Mouse (Mus musculus) liver, embryonic 12.5 days (tissue): ENCODE data around the gene Gpnmb. TPM values are rescaled to one million over a fixed set of nuclear protein-coding genes. Genes with fewer than 3 reads are reported as not detected.
A peak's percentile ranks its signal among the peaks of the same experiment; 100 is the strongest.

Experiments used
- ATAC-seq: fragments of 200-750 bp; cut with Nextera tagmentation; 2 replicates; pipeline ENCODE4 v1.8.0; 2017; ENCODE audit warnings: moderate number of reproducible peaks, mild to moderate bottlenecking, moderate library complexity
- H3K27ac ChIP-seq: fragments of 300-500 bp; sonication (generic); 2 replicates; pipeline ENCODE4 v1.5.1; 2016; ENCODE audit warnings: mild to moderate bottlenecking
- H3K27me3 ChIP-seq: fragments of 300-500 bp; sonication (generic); replicated peaks from 2 replicates; pipeline ENCODE4 v1.6.1; 2016; ENCODE audit warnings: mild to moderate bottlenecking, moderate library complexity
- H3K36me3 ChIP-seq: fragments of 300-500 bp; sonication (generic); 2 replicates; pipeline ENCODE4 v1.6.1; 2016; ENCODE audit warnings: mild to moderate bottlenecking, moderate library complexity
- H3K4me1 ChIP-seq: fragments of 300-500 bp; sonication (generic); 2 replicates; pipeline ENCODE4 v1.6.1; 2016
- H3K4me2 ChIP-seq: fragments of 300-500 bp; sonication (generic); 2 replicates; pipeline ENCODE4 v1.6.1; 2016; ENCODE audit warnings: mild to moderate bottlenecking, moderate library complexity
- H3K4me3 ChIP-seq: fragments of 300-500 bp; sonication (generic); 2 replicates; pipeline ENCODE4 v1.5.1; 2016; ENCODE audit warnings: mild to moderate bottlenecking, moderate library complexity
- H3K9ac ChIP-seq: fragments of 300-500 bp; sonication (generic); 2 replicates; pipeline ENCODE4 v1.6.1; 2016; ENCODE audit warnings: mild to moderate bottlenecking, moderate library complexity
- H3K9me3 ChIP-seq: fragments of 300-500 bp; sonication (generic); replicated peaks from 2 replicates; pipeline ENCODE4 v1.6.1; 2016; ENCODE audit warnings: mild to moderate bottlenecking, moderate library complexity
- WGBS: fragments of 180-500 bp; shearing (Covaris S2); methylation state at CpG from one replicate; pipeline ENCODE4 v1.1.7; 2016; ENCODE audit not compliant: insufficient replicate concordance; 5-methylcytosine and 5-hydroxymethylcytosine counted together
- polyA plus RNA-seq: library from polyadenylated mRNA; unstranded; fragments of >200 nt; fragmentation: Nextera tagmentation; extraction: Ambion mirVana; gene quantifications from 2 replicates; pipeline ENCODE4 v1.2.1, GENCODE M21; 2016

Gpnmb gene
- polyA plus RNA-seq, 1 experiment from 2014 or later = 0.36 TPM

DNA sequence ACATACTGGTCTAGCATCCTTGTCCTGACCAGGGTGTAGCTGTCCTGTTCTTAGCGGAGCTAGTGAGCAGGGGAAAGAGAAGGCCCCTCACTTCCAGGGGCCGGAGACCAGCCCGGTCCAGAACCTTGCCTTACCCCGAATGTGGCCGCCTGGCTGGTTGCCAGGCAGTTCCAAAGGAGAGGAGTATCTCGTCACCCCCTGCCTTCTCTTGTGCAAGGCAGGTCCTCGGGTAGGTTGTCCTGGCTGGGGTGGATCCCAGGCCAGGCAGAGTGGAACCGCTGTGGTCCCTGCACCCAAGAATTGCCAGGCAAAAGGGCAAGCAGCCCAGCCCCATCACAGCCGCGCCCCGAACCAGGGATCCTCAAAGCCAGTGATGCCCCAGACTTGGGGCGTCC, 919 bp downstream of the Gpnmb start:
- H3K9me3 ChIP-seq = no peaks in the 10 kb centered on the region
- no peak overlapping the region for H3K9ac ChIP-seq
- no peaks in the 10 kb centered on the region for H3K36me3 ChIP-seq
- H3K4me1 ChIP-seq = no peaks in the 10 kb centered on the region
- WGBS = 49% methylated on average over 12 of the region's 12 CpGs
- no peak overlapping the region for H3K27ac ChIP-seq
- peaks cover 39% of the 10 kb centered on the region for H3K27me3 ChIP-seq
- H3K4me3 ChIP-seq = no peak overlapping the region
- H3K4me2 ChIP-seq = no peak overlapping the region
- no peak for ATAC-seq

DNA sequence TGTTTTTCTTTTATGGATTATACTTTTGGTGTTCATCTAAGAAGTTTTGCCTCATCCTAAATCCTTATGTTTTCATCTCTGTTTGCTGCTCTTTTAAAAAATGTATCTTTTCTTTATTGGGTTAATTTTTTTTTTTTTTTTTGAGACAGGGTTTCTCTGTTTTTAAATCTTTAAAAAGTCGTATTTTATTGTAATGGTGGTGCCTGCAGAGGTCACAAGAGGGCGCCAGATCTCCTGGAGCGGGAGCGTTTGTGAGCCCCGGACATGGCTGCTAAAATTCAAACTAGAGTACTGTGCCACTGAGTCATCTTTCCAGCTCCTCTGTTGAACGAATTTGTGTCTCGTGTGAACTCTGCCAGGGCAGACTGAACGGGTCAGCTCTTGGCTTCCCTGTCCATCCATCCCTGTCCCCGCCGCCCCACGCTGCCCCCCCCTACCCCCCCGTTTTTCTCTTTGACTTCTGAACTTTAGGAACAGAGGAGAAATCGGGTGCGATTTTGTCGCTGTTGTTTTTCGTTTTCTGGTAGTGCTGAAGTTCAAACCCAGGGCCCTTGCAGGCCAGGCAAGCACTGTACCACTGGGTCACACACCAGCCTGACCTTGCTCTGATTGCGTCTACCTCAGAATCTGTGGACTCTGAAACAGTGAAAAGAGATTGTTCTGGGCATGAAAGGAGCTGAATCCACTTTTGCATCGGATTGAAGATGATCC, 3.3 kb downstream of the Gpnmb start:
- Histone ChIP-seq H3K9ac (no peak overlapping the region), H3K9me3 (no peaks in the 10 kb centered on the region), H3K27ac (no peak overlapping the region), H3K36me3 (no peaks in the 10 kb centered on the region), H3K4me3 (peak overlapping the region; percentile 42), H3K4me2 (peak overlapping the region; percentile 56), H3K27me3 (peaks cover 37% of the 10 kb centered on the region), H3K4me1 (no peaks in the 10 kb centered on the region)
- WGBS = 13% methylated on average over 18 of the region's 18 CpGs
- ATAC-seq = no peak

DNA sequence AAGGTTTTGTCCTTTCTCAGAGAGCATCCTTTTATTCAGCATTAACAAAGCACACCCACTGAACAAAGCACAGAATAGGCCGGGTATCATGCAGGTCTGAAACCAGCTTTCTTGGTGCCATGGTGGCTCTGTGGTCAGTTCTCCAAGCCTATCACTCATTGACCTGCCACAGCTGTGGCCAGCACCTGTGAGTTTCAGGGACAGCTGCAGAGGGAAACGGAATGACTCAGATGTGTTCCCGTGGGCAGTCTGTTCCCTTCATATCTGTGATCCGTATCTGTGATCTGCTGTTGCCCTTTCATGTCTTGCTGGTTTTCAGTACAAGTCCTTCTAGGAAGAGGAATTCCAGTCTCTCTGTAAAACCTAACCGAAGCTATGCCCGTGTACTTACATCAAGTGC, 10.2 kb downstream of the Gpnmb start:
- WGBS = 57% methylated on average over 6 of the region's 6 CpGs
- Histone ChIP-seq H3K9ac (no peak overlapping the region), H3K4me1 (no peaks in the 10 kb centered on the region), H3K27ac (no peak overlapping the region), H3K4me2 (no peak overlapping the region), H3K27me3 (no peaks in the 10 kb centered on the region; the same call in 1 of the 2 replicates), H3K36me3 (no peaks in the 10 kb centered on the region), H3K9me3 (no peaks in the 10 kb centered on the region), H3K4me3 (no peak overlapping the region)
- ATAC-seq = no peak

DNA sequence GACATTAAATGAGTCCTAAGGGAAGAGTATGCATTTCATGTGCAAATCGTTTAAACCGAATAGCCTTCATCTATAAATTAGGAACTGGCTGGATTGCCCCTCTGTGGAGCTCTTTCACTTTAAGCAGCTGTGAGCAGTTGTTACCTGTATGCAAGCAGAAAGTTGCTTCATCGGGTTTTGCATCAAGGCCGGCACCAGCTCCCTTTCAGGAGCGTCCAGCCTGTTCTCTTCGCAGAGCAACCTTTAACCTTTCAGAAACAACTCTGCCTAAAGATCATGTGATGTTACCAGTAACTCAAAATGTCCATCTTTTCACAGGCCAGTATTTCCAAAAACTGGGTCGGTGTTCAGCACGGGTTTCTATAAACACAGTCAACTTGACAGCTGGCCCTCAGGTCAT, 10.6 kb downstream of the Gpnmb start:
- no peaks in the 10 kb centered on the region for H3K9me3 ChIP-seq
- no peaks in the 10 kb centered on the region for H3K4me1 ChIP-seq

DNA sequence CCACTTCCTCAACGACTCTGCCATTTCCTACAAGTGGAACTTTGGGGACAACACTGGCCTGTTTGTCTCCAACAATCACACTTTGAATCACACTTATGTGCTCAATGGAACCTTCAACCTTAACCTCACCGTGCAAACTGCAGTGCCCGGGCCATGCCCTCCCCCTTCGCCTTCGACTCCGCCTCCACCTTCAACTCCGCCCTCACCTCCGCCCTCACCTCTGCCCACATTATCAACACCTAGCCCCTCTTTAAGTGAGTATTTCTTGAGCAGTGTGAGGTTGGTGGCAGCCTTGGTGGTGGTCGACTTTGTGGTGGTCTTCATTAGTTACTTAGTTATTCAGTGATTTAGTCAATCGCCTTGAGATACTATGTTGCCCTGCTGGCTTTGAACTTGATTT, 11.5 kb downstream of the Gpnmb start:
- Histone ChIP-seq H3K27ac (no peak overlapping the region), H3K36me3 (no peaks in the 10 kb centered on the region), H3K9ac (no peak overlapping the region), H3K4me1 (no peaks in the 10 kb centered on the region), H3K27me3 (no peaks in the 10 kb centered on the region; the same call in 1 of the 2 replicates), H3K4me2 (no peak overlapping the region), H3K4me3 (no peak overlapping the region), H3K9me3 (no peaks in the 10 kb centered on the region)
- no peak for ATAC-seq
- 46% methylated on average over 10 of the region's 10 CpGs for WGBS

More for the DNA sequence above, 10.6 kb downstream of the Gpnmb start:
- ATAC-seq = no peak
- H3K4me3 ChIP-seq = no peak overlapping the region
- 69% methylated on average over 8 of the region's 8 CpGs for WGBS
- no peaks in the 10 kb centered on the region; the same call in 1 of the 2 replicates for H3K27me3 ChIP-seq
- H3K9ac ChIP-seq = no peak overlapping the region
- no peak overlapping the region for H3K4me2 ChIP-seq
- H3K27ac ChIP-seq = no peak overlapping the region
- H3K36me3 ChIP-seq = no peaks in the 10 kb centered on the region

DNA sequence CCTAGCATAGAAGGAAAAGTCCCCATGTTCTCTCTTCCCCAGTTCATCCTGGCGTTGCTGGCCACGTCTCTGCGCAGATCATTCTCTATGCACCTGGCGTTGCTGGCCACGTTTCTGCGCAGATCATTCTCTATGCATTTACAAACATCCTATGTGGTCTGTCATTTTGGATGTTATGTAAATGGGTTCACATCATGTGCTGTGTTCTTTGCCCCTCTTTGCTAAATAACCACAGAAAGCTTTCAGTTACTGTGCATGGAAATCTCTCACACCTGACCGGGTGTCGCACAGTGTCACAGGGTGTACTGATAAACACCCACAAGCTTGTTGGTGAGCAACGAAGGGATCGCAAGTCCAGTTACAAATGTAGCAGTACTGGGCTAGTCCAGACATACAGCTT, 12.0 kb downstream of the Gpnmb start:
- WGBS = 68% methylated on average over 10 of the region's 10 CpGs
- H3K9me3 ChIP-seq = no peaks in the 10 kb centered on the region
- H3K9ac ChIP-seq = no peak overlapping the region
- no peak overlapping the region for H3K4me2 ChIP-seq
- H3K27me3 ChIP-seq = no peaks in the 10 kb centered on the region; the same call in 1 of the 2 replicates
- no peak for ATAC-seq
- H3K4me3 ChIP-seq = no peak overlapping the region
- no peaks in the 10 kb centered on the region for H3K4me1 ChIP-seq
- no peaks in the 10 kb centered on the region for H3K36me3 ChIP-seq
- H3K27ac ChIP-seq = no peak overlapping the region

DNA sequence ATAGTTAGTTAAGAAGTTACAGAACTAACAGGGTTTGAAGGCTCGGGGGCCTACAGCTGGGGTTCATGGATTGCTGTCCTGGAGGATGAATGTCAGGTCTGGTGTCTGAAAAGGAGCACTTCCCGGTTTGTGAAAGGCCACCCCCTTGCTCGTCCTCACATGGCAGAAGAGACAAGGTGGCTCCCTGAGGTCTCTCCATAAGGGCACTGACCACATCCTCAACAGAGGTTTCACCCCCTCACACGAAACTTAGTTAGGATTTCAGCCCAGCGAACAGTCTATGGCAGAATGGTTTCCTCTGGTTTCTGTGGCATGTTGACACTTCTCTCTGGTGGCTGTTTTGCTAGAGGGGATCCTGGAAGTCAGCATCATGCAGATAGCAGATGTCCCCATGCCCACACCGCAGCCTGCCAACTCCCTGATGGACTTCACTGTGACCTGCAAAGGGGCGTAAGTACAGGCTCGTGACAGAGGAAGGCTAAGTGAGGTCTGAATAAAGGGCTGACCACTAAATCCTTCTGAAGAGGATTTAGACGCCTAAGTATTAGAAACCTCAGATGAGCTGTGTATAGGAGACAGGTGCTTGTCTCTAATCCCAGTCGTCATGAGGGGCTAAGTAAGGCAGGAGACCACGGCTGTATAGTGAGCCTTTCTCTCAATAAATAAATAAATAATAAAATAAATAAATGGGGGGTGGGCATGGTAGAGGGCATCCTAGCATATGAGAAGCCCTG, 14.5 kb downstream of the Gpnmb start:
- Histone ChIP-seq H3K27ac (no peak overlapping the region), H3K9ac (no peak overlapping the region), H3K36me3 (no peaks in the 10 kb centered on the region), H3K4me1 (no peaks in the 10 kb centered on the region), H3K9me3 (no peaks in the 10 kb centered on the region), H3K4me2 (no peak overlapping the region), H3K4me3 (no peak overlapping the region), H3K27me3 (no peaks in the 10 kb centered on the region; the same call in 1 of the 2 replicates)
- no peak for ATAC-seq
- WGBS = 49% methylated on average over 11 of the region's 11 CpGs

DNA sequence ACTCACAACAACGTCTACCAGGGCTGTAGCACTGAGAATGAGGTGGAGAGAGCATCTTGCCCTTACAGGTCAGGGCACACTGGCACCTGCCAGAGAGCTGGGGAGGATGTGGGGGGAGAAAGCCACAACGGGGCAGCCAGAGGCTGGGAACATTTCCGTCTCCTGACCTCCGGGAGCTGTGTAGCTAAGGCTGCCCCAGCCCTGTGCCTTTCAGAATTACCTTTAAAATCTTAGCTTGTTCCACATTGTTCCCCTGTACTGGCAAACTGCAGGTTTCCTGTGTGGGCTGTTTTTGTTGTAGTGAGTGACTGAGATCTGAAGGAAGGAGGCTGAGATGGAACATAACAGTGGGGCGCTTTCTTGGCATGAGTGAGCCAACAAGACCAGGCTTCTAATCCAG, 15.8 kb downstream of the Gpnmb start:
- H3K4me3 ChIP-seq = no peak overlapping the region
- no peaks in the 10 kb centered on the region for H3K4me1 ChIP-seq
- WGBS = 57% methylated on average over 5 of the region's 5 CpGs
- ATAC-seq = no peak
- H3K9ac ChIP-seq = no peak overlapping the region
- no peaks in the 10 kb centered on the region for H3K9me3 ChIP-seq
- no peak overlapping the region for H3K4me2 ChIP-seq
- no peak overlapping the region for H3K27ac ChIP-seq
- no peaks in the 10 kb centered on the region for H3K36me3 ChIP-seq
- no peaks in the 10 kb centered on the region; the same call in 1 of the 2 replicates for H3K27me3 ChIP-seq

DNA sequence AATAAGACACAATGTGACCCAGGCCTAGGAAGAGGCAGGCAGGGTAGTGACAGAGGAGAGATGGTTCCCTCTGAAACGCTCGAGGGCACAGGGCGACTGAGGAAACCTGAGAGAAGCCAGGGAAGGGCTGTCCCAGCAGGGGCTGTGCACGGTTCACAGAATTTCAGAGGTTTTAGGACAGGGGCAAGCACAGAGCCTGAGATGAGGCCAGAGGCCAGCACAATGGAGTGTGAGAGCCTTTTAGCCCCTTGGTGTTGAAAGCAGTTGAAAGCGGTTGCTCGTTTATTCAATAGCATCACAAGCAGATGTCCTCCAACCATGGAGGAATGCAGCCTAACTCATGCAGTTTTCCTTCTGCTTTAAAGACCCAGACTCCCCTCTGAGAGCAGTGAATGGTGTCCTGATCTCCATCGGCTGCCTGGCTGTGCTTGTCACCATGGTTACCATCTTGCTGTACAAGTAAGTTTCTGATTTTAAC, 18.9 kb downstream of the Gpnmb start:
- 61% methylated on average over 7 of the region's 7 CpGs for WGBS
- no peak overlapping the region for H3K4me3 ChIP-seq
- H3K9me3 ChIP-seq = no peaks in the 10 kb centered on the region
- H3K4me2 ChIP-seq = no peak overlapping the region
- ATAC-seq = no peak
- H3K36me3 ChIP-seq = no peaks in the 10 kb centered on the region
- H3K9ac ChIP-seq = no peak overlapping the region
- H3K4me1 ChIP-seq = no peaks in the 10 kb centered on the region
- no peak overlapping the region for H3K27ac ChIP-seq
- H3K27me3 ChIP-seq = no peaks in the 10 kb centered on the region

DNA sequence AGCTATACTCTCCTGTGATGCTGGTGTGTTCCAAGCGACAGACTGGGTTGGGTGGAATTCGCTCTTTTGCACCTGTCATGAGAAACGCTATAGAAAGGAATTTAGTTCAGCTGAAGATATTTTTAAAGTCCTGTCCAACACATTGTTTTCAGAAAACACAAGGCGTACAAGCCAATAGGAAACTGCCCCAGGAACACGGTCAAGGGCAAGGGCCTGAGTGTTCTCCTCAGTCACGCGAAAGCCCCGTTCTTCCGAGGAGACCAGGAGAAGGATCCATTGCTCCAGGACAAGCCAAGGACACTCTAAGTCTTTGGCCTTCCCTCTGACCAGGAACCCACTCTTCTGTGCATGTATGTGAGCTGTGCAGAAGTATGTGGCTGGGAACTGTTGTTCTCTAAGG, 19.7 kb downstream of the Gpnmb start:
- H3K4me1 ChIP-seq = no peaks in the 10 kb centered on the region
- no peak overlapping the region for H3K27ac ChIP-seq
- H3K9ac ChIP-seq = no peak overlapping the region
- H3K36me3 ChIP-seq = no peaks in the 10 kb centered on the region
- no peak overlapping the region for H3K4me3 ChIP-seq
- H3K27me3 ChIP-seq = no peaks in the 10 kb centered on the region
- no peak overlapping the region for H3K4me2 ChIP-seq
- no peaks in the 10 kb centered on the region for H3K9me3 ChIP-seq
- WGBS = 85% methylated on average over 9 of the region's 9 CpGs
- ATAC-seq = no peak

DNA sequence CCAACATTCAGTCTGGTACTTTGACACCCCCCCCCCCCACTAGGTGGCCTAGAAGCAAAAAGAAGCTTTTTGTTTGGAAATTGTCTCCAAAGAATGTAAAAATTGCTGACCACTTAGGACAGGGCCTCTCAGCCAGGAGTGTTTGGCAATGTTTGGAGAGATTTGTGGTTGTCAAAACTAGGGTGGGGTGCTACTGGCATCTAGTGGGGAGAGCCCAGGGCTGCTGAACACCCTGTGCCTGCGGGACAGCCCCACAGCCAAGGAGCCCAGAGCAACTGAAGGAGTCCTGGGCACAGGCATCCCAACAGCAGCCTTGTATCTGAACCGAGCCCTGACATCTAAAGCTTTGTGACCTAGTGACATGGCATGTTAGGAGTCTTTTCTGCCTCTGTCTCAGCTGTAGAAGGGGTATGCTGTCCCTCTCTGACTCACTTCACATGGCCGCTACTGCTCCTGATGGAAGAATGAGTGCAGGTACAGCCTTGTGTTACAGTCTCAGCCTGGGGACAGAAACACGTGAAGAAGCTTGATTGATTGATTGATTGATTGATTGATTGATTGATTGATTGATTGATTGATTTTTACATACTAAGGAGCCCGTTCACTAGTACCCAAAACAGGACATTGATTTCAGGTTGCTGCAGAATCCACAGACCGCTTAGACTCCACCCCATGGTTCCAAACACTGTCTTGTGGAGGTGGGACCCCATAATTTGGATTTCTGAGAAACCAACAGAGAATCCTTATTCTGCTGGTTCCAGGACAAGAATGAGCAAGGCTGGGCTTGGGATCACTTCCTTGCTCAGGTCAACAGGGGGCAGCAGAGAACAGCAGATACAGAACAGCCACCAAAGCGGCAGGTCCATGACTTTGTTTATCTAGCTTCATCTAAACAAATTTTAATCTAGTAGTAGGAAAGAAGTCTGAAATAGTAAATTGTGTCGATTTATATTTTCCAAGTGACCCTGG, 21.0 kb downstream of the Gpnmb start:
- Histone ChIP-seq H3K4me3 (no peak overlapping the region), H3K36me3 (no peaks in the 10 kb centered on the region), H3K4me1 (no peaks in the 10 kb centered on the region), H3K27me3 (no peaks in the 10 kb centered on the region), H3K4me2 (no peak overlapping the region), H3K9ac (no peak overlapping the region), H3K27ac (no peak overlapping the region), H3K9me3 (no peaks in the 10 kb centered on the region)
- 0 out of 2 replicates have a peak, but pooled peaks have one; percentile 30 for ATAC-seq
- 33% methylated on average over 8 of the region's 8 CpGs for WGBS
